Mouse (Mus musculus): ENCODE data around the gene Enpp4.

DNA sequence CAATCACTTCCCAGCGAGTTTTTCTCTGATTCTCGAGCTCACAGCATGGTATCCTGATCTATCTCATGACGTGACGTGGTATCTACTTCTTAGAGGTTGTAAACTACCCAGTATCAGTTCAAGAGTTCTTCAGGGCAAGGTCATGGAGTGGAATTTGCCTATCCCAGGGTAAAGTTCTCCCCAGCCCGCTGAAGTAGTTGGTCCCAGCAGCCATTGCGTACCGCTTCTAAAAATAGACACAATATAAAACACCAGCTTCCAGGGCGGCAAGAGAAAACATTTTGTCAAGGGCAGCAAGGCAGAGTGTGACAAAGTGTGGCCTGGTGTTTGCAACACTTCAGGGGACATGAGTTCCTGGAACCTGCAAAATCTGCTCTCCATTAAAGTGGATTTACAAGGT, 46.3 kb upstream of the Enpp4 start:
- TF ChIP-seq POLR2A (IDR thresholded peaks at IDR 0.05; ENCODE audit: low read depth, low read length) (no peak), CTCF (IDR thresholded peaks at IDR 0.05; ENCODE audit: borderline replicate concordance, insufficient read depth, low read length) (no peak)
